Comparison of ENCODE assay signal across 28 mouse cellular contexts in the genomic region with DNA sequence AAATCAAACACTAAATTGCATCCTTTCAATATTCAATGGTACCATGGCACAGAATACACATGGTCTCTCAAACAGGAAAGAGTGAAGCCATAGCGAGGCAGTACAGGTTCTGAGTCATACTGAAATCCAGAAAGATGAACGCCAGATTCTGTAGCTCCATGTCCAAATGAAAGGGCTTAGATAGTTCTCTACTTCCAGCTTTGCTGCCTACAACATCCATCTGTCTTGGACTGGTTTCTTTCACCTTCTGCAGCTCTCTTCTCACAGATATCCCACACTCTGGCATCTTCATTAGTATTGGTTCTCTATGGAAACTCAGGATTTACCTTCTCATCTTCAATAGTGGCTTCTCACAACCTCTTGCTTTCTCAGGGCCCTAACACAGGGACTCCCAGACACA.
"Had no signal": no experiment of that assay in that cellular context is flagged by ENCODE, and none has a peak within 500 bp of the region (broad histone marks: within the 10 kb centered on the region; RNA-seq: fewer than 3 reads in every experiment).

No protein-coding gene starts in this region.

- H3K36me3 ChIP-seq: heart, embryonic 10.5 days; heart, embryonic 12.5 days; hindbrain, embryonic 10.5 days; hindbrain, embryonic 12.5 days; intestine, embryonic 15.5 days; kidney, embryonic 15.5 days; limb, embryonic 10.5 days; limb, embryonic 12.5 days; liver, embryonic 13.5 days had no signal

- H3K27ac ChIP-seq: gastrocnemius, adult 2 months; heart, embryonic 10.5 days; hindbrain, embryonic 10.5 days; hindbrain, embryonic 12.5 days; hindbrain, embryonic 14.5 days; intestine, embryonic 15.5 days; kidney, embryonic 15.5 days; kidney, postnatal 0 days; layer of hippocampus, adult 2 months; left cerebral cortex, adult 2 months; limb, embryonic 10.5 days; limb, embryonic 12.5 days; liver, embryonic 13.5 days had no signal

- H3K27me3 ChIP-seq: heart, embryonic 12.5 days; hindbrain, embryonic 12.5 days; intestine, embryonic 15.5 days; kidney, embryonic 15.5 days; limb, embryonic 12.5 days; liver, embryonic 13.5 days had no signal

- H3K4me2 ChIP-seq: heart, embryonic 12.5 days; hindbrain, embryonic 12.5 days; hindbrain, embryonic 14.5 days; intestine, embryonic 15.5 days; kidney, embryonic 15.5 days; limb, embryonic 12.5 days; liver, embryonic 11.5 days; liver, embryonic 13.5 days had no signal

- H3K9ac ChIP-seq: heart, embryonic 12.5 days; hindbrain, embryonic 12.5 days; hindbrain, embryonic 14.5 days; intestine, embryonic 15.5 days; kidney, embryonic 15.5 days; limb, embryonic 12.5 days; liver, embryonic 13.5 days had no signal

- H3K4me1 ChIP-seq: heart, embryonic 10.5 days; hindbrain, embryonic 10.5 days; hindbrain, embryonic 12.5 days; intestine, embryonic 15.5 days; kidney, embryonic 15.5 days; liver, embryonic 13.5 days had no signal

- ATAC-seq: hindbrain, embryonic 16.5 days; inflammation-experienced regulatory T-cells, adult 6 months; intestine, embryonic 15.5 days had no signal

- DNase-seq: gastrocnemius, adult 2 months; gastrocnemius, postnatal 10 days; gastrocnemius, postnatal 25 days; heart, adult 18-20 months; heart, postnatal 10 days; heart, postnatal 4 days; kidney, adult 11 months; kidney, adult 2 months; kidney, adult 9 months; kidney, postnatal 14 days; kidney, postnatal 36 days; liver; liver, embryonic 13.5 days had no signal

- H3K4me3 ChIP-seq: gastrocnemius, adult 2 months; heart, embryonic 10.5 days; heart, embryonic 12.5 days; hindbrain, embryonic 10.5 days; hindbrain, embryonic 12.5 days; intestine, embryonic 15.5 days; kidney, embryonic 15.5 days; layer of hippocampus, adult 2 months; left cerebral cortex, adult 2 months; limb, embryonic 10.5 days; limb, embryonic 12.5 days; liver, embryonic 13.5 days had no signal

- H3K9me3 ChIP-seq: heart, embryonic 10.5 days; heart, embryonic 12.5 days; hindbrain, embryonic 10.5 days; hindbrain, embryonic 12.5 days; intestine, embryonic 15.5 days; kidney, embryonic 15.5 days; limb, embryonic 10.5 days; limb, embryonic 12.5 days; liver, embryonic 13.5 days had no signal
